Mouse (Mus musculus): ENCODE measurements at regions not wholly inside any gene's neighbourhood (a gene's known extent, or its start where the extent isn't known, plus 50 kb on each side); places are given as distances from the start of the nearest gene placed in this dataset.

DNA sequence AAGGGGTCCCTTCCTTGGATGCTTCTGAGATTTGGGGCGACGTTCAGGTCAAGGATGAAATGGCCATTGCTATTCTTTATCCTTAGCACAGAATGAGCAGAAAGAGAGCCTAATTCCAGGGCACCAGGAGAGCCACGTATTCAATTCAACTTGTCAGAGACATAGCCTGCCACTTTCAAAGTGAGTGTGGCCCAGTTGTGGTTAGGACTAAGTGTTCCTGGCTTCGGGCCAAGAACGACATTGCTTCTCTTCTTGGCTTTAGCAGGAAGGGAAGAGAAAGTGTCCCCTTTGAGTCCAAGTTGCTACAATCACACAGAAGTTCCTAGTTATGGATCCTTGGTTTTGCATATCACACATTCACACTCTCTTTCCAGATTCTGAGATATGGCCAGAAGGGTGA lies 964.0 kb downstream of the Epha4 start:
- Histone ChIP-seq H3K36me3 (ENCODE audit: control insufficient read depth, insufficient read depth, low read length, poor library complexity, severe bottlenecking) (no peaks in the 10 kb centered on the region), H3K27ac (ENCODE audit: insufficient read depth, low read depth, low read length, poor library complexity, severe bottlenecking) (no peak overlapping the region), H3K9me3 (ENCODE audit: control insufficient read depth, insufficient read depth, low read depth, low read length) (no peaks in the 10 kb centered on the region), H3K4me3 (ENCODE audit: insufficient read depth in 1 of 2, low read depth in 1 of 2, low read length in 2 of 2, poor library complexity in 1 of 2, severe bottlenecking in 1 of 2) (no peak overlapping the region), H3K9ac (ENCODE audit: insufficient read depth, low read depth, low read length, poor library complexity, severe bottlenecking) (no peak overlapping the region), H3K4me1 (ENCODE audit: control insufficient read depth in 2 of 2, insufficient read depth in 2 of 2, low read length in 2 of 2, poor library complexity in 1 of 2) (no peaks in the 10 kb centered on the region)
- TF ChIP-seq ZNF384 (IDR thresholded peaks at IDR 0.05; ENCODE audit: low read depth, low read length) (no peak), CHD2 (IDR thresholded peaks at IDR 0.05; ENCODE audit: low read depth, low read length) (no peak), MAFK (IDR thresholded peaks at IDR 0.05; ENCODE audit: insufficient read depth, low read depth, low read length) (no peak), HCFC1 (IDR thresholded peaks at IDR 0.05; ENCODE audit: borderline replicate concordance, insufficient read depth, low read length) (no peak), ZC3H11A (IDR thresholded peaks at IDR 0.05; ENCODE audit: borderline replicate concordance, low read depth, low read length) (no peak)
- in situ Hi-C loops (cut with MboI; ENCODE audit: low sequenced_read_pairs in 2 of 2, unreplicated experiment in 2 of 2): no loop called here
- DNase-seq (ENCODE audit: low read depth, low spot score): no peak

DNA sequence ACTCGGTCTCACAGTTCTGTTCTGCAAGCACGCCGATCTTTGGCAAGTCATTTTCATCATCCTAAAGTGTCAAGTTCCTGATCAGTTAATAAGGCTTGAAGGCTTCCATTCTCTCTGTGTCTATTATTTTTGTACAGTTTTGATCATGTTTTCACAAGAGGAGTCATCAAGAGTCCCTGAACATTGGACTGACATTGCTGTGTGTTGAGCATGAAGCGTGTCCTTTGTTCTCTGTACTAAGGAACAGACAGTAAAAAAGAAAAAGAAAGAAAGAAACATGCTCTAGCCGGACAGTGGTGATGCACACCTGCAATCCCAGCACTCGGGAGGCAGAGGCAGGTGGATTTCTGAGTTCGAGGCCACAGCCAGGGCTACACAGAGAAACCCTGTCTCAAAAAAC lies 955.4 kb downstream of the Epha4 start:
- H3K4me3 ChIP-seq (ENCODE audit: insufficient read depth in 1 of 2, low read depth in 1 of 2, low read length in 2 of 2, poor library complexity in 1 of 2, severe bottlenecking in 1 of 2): no peak overlapping the region
- no peak overlapping the region for H3K27ac ChIP-seq (ENCODE audit: insufficient read depth, low read depth, low read length, poor library complexity, severe bottlenecking)
- H3K36me3 ChIP-seq (ENCODE audit: control insufficient read depth, insufficient read depth, low read length, poor library complexity, severe bottlenecking): no peaks in the 10 kb centered on the region
- H3K9ac ChIP-seq (ENCODE audit: insufficient read depth, low read depth, low read length, poor library complexity, severe bottlenecking): no peak overlapping the region
- no peaks in the 10 kb centered on the region for H3K4me1 ChIP-seq (ENCODE audit: control insufficient read depth in 2 of 2, insufficient read depth in 2 of 2, low read length in 2 of 2, poor library complexity in 1 of 2)
- no peak for DNase-seq (ENCODE audit: low read depth, low spot score)
- TF ChIP-seq CHD2 (IDR thresholded peaks at IDR 0.05; ENCODE audit: low read depth, low read length) (no peak), ZC3H11A (IDR thresholded peaks at IDR 0.05; ENCODE audit: borderline replicate concordance, low read depth, low read length) (no peak), ZNF384 (IDR thresholded peaks at IDR 0.05; ENCODE audit: low read depth, low read length) (no peak), HCFC1 (IDR thresholded peaks at IDR 0.05; ENCODE audit: borderline replicate concordance, insufficient read depth, low read length) (no peak), MAFK (IDR thresholded peaks at IDR 0.05; ENCODE audit: insufficient read depth, low read depth, low read length) (no peak)
- in situ Hi-C loops (cut with MboI; ENCODE audit: low sequenced_read_pairs in 2 of 2, unreplicated experiment in 2 of 2): no loop called here
- H3K9me3 ChIP-seq (ENCODE audit: control insufficient read depth, insufficient read depth, low read depth, low read length): no peaks in the 10 kb centered on the region

GRCm38 (mm10) chr1:76575487-76575886 lies 939.4 kb downstream of the Epha4 start:
- TF ChIP-seq MAFK (IDR thresholded peaks at IDR 0.05; ENCODE audit: insufficient read depth, low read depth, low read length) (no peak), ZC3H11A (IDR thresholded peaks at IDR 0.05; ENCODE audit: borderline replicate concordance, low read depth, low read length) (no peak), HCFC1 (IDR thresholded peaks at IDR 0.05; ENCODE audit: borderline replicate concordance, insufficient read depth, low read length) (no peak), ZNF384 (IDR thresholded peaks at IDR 0.05; ENCODE audit: low read depth, low read length) (no peak), CHD2 (IDR thresholded peaks at IDR 0.05; ENCODE audit: low read depth, low read length) (no peak)
- no peak for DNase-seq (ENCODE audit: low read depth, low spot score)
- no peak overlapping the region for H3K9ac ChIP-seq (ENCODE audit: insufficient read depth, low read depth, low read length, poor library complexity, severe bottlenecking)
- in situ Hi-C loops (cut with MboI; ENCODE audit: low sequenced_read_pairs in 2 of 2, unreplicated experiment in 2 of 2): no loop called here
- H3K36me3 ChIP-seq (ENCODE audit: control insufficient read depth, insufficient read depth, low read length, poor library complexity, severe bottlenecking): no peaks in the 10 kb centered on the region
- H3K9me3 ChIP-seq (ENCODE audit: control insufficient read depth, insufficient read depth, low read depth, low read length): no peaks in the 10 kb centered on the region
- H3K4me3 ChIP-seq (ENCODE audit: insufficient read depth in 1 of 2, low read depth in 1 of 2, low read length in 2 of 2, poor library complexity in 1 of 2, severe bottlenecking in 1 of 2): no peak overlapping the region
- no peak overlapping the region for H3K27ac ChIP-seq (ENCODE audit: insufficient read depth, low read depth, low read length, poor library complexity, severe bottlenecking)
- no peaks in the 10 kb centered on the region for H3K4me1 ChIP-seq (ENCODE audit: control insufficient read depth in 2 of 2, insufficient read depth in 2 of 2, low read length in 2 of 2, poor library complexity in 1 of 2)

DNA sequence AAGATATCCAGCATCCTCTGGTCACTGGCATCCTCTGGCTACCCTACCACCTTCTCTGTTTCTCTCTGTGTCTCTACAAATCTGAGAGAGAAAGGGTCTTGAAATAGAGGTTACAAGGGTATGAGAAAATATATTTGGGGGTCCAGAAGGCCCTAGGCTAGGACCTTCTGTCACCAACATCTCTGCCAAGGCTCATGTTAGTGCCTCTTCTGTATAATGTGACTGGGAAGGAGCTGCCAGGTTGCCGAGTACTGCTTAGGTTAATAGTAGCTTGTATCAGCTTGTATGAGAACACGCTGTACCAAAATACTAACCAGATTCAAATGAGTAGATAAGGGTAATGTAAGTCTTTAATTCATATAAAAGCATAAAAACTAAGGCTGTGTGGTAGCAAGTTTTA lies 929.0 kb downstream of the Epha4 start:
- H3K9me3 ChIP-seq (ENCODE audit: control insufficient read depth, insufficient read depth, low read depth, low read length): peaks cover 4% of the 10 kb centered on the region; the same call in 1 of the 2 replicates
- H3K27ac ChIP-seq (ENCODE audit: insufficient read depth, low read depth, low read length, poor library complexity, severe bottlenecking): no peak overlapping the region
- no peaks in the 10 kb centered on the region for H3K36me3 ChIP-seq (ENCODE audit: control insufficient read depth, insufficient read depth, low read length, poor library complexity, severe bottlenecking)
- TF ChIP-seq CHD2 (IDR thresholded peaks at IDR 0.05; ENCODE audit: low read depth, low read length): no peak
- no peak for TF ChIP-seq HCFC1 (IDR thresholded peaks at IDR 0.05; ENCODE audit: borderline replicate concordance, insufficient read depth, low read length)
- TF ChIP-seq ZNF384 (IDR thresholded peaks at IDR 0.05; ENCODE audit: low read depth, low read length): no peak
- TF ChIP-seq ZC3H11A (IDR thresholded peaks at IDR 0.05; ENCODE audit: borderline replicate concordance, low read depth, low read length): no peak
- no peak for TF ChIP-seq MAFK (IDR thresholded peaks at IDR 0.05; ENCODE audit: insufficient read depth, low read depth, low read length)
- H3K4me3 ChIP-seq (ENCODE audit: insufficient read depth in 1 of 2, low read depth in 1 of 2, low read length in 2 of 2, poor library complexity in 1 of 2, severe bottlenecking in 1 of 2): no peak overlapping the region
- in situ Hi-C loops (cut with MboI; ENCODE audit: low sequenced_read_pairs in 2 of 2, unreplicated experiment in 2 of 2): no loop called here
- DNase-seq (ENCODE audit: low read depth, low spot score): no peak
- H3K4me1 ChIP-seq (ENCODE audit: control insufficient read depth in 2 of 2, insufficient read depth in 2 of 2, low read length in 2 of 2, poor library complexity in 1 of 2): no peaks in the 10 kb centered on the region
- no peak overlapping the region for H3K9ac ChIP-seq (ENCODE audit: insufficient read depth, low read depth, low read length, poor library complexity, severe bottlenecking)

DNA sequence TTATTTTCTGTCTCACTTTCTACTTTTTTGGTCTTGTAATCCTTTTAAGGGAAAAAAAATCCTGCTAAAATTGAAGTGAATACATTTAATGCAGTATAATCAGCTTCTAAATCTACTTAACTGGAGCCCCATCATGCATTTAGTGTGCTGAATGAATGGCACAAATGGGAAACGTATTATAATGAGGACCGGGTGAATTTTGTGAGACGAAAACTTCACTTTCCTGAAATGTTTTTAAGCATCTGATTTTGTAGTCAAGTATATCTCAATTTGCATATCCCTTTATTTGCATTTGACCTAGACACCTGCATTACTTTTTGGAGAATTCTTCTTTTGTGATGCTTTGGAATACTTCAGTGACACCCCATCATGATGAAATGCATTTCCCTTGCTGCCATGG lies 889.1 kb downstream of the Epha4 start:
- Histone ChIP-seq H3K4me3 (ENCODE audit: insufficient read depth in 1 of 2, low read depth in 1 of 2, low read length in 2 of 2, poor library complexity in 1 of 2, severe bottlenecking in 1 of 2) (no peak overlapping the region), H3K9ac (ENCODE audit: insufficient read depth, low read depth, low read length, poor library complexity, severe bottlenecking) (no peak overlapping the region), H3K36me3 (ENCODE audit: control insufficient read depth, insufficient read depth, low read length, poor library complexity, severe bottlenecking) (no peaks in the 10 kb centered on the region), H3K4me1 (ENCODE audit: control insufficient read depth in 2 of 2, insufficient read depth in 2 of 2, low read length in 2 of 2, poor library complexity in 1 of 2) (no peaks in the 10 kb centered on the region), H3K9me3 (ENCODE audit: control insufficient read depth, insufficient read depth, low read depth, low read length) (no peaks in the 10 kb centered on the region), H3K27ac (ENCODE audit: insufficient read depth, low read depth, low read length, poor library complexity, severe bottlenecking) (no peak overlapping the region)
- no peak for DNase-seq (ENCODE audit: low read depth, low spot score)
- TF ChIP-seq HCFC1 (IDR thresholded peaks at IDR 0.05; ENCODE audit: borderline replicate concordance, insufficient read depth, low read length) (no peak), CHD2 (IDR thresholded peaks at IDR 0.05; ENCODE audit: low read depth, low read length) (no peak), ZC3H11A (IDR thresholded peaks at IDR 0.05; ENCODE audit: borderline replicate concordance, low read depth, low read length) (no peak), ZNF384 (IDR thresholded peaks at IDR 0.05; ENCODE audit: low read depth, low read length) (no peak), MAFK (IDR thresholded peaks at IDR 0.05; ENCODE audit: insufficient read depth, low read depth, low read length) (no peak)
- in situ Hi-C loops (cut with MboI; ENCODE audit: low sequenced_read_pairs in 2 of 2, unreplicated experiment in 2 of 2): no loop called here

Measured in ES-E14 (cell line).